Mouse (Mus musculus) erythroblast, embryonic 14.5 days (primary cell): ENCODE data around the gene Prcc. TPM values are rescaled to one million over a fixed set of nuclear protein-coding genes. Genes with fewer than 3 reads are reported as not detected.
A peak's percentile ranks its signal among the peaks of the same experiment; 100 is the strongest.
"Not testable (repeated sequence)": the region's sequence is repeated elsewhere in the genome, so short reads cannot be mapped to it uniquely, and the experiment has no call there.

Experiments
- H3K27me3 ChIP-seq: 2 replicates; pipeline ENCODE4 v1.6.1; 2012; ENCODE audit warnings: inconsistent platforms; ENCODE audit not compliant: control insufficient read depth
- H3K36me3 ChIP-seq: 2 replicates; pipeline ENCODE4 v1.6.1; 2012; ENCODE audit warnings: mild to moderate bottlenecking, inconsistent platforms; ENCODE audit not compliant: control insufficient read depth
- H3K4me1 ChIP-seq: 2 replicates; pipeline ENCODE4 v1.6.1; 2012; ENCODE audit warnings: inconsistent platforms; ENCODE audit not compliant: control insufficient read depth
- H3K4me3 ChIP-seq: replicated peaks from 2 replicates; pipeline ENCODE3; 2012; ENCODE audit warnings: moderate library complexity, mild to moderate bottlenecking, inconsistent platforms
- H3K9me3 ChIP-seq: 2 replicates; pipeline ENCODE4 v1.6.1; 2012; ENCODE audit warnings: low read length, inconsistent platforms, mixed read lengths; ENCODE audit not compliant: control insufficient read depth
- GATA1 ChIP-seq: IDR thresholded peaks from 2 replicates; pipeline ENCODE4 v1.6.1; 2012; ENCODE audit warnings: low read length, inconsistent platforms, mixed read lengths
- TAL1 ChIP-seq: IDR thresholded peaks from 3 replicates; pipeline ENCODE4 v1.6.1; 2012; ENCODE audit warnings: low read length, inconsistent platforms, mixed read lengths
- polyA plus RNA-seq: library from polyadenylated mRNA; stranded (reverse); fragments of >175 nt; gene quantifications from 2 replicates; pipeline ENCODE4 v1.2.3, GENCODE M21; 2012

Prcc gene
- polyA plus RNA-seq, 1 experiment = 11.7 TPM

DNA sequence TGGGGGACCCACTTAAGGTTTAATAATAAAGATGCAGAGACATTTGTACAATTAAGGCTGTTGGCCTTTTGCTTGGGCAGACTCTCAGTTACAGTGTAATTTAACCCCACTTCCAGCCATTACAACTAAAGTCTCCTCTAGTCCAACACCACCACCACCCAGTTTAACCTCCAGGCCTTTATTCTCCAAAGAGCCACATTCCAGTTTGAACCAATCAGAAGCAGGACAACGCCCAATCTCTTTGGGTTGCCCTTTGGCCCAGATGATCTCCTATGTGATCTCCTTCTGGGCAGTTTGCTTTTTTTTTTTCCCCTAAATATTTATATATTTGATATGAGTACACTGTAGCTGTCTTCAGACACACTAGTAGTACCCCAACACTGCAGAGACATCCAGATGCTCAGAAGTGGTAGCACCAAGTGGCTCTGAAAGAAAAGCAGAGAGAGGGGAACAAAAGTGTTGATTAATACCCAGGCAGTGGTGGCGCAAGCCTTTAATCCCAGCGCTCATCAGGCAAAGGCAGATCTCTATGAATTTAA, 8.0 kb upstream of the Prcc start:
- no peak for TF ChIP-seq GATA1
- no peak for TF ChIP-seq TAL1
- Histone ChIP-seq H3K4me1 (peaks cover 20% of the 10 kb centered on the region), H3K4me3 (no peak overlapping the region), H3K27me3 (no peaks in the 10 kb centered on the region), H3K9me3 (peaks cover under 1% of the 10 kb centered on the region; the same call in 1 of the 2 replicates), H3K36me3 (no peaks in the 10 kb centered on the region)

DNA sequence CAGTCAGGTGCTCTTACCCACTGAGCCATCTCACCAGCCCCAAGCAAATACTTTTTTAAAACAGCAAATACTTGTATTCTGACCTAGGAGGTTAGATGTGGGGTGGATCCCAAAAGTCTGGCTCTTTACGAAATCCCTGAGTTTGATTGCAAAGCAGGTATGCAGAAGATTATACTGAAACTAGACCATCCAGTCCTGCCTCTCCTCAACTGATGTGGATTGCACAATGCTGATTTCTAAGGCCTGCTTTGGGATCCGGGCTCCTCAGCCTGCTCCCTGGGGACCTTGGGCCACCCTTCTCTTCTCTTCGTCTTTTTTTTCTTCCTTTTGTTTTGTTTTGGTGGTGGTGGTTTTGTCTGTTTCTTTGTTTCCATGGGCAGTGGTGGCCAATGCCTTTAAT, 6.1 kb upstream of the Prcc start:
- Histone ChIP-seq H3K36me3 (no peaks in the 10 kb centered on the region), H3K4me3 (no peak overlapping the region), H3K4me1 (peaks cover 24% of the 10 kb centered on the region), H3K27me3 (no peaks in the 10 kb centered on the region), H3K9me3 (peaks cover 5% of the 10 kb centered on the region)
- no peak for TF ChIP-seq GATA1
- no peak for TF ChIP-seq TAL1

DNA sequence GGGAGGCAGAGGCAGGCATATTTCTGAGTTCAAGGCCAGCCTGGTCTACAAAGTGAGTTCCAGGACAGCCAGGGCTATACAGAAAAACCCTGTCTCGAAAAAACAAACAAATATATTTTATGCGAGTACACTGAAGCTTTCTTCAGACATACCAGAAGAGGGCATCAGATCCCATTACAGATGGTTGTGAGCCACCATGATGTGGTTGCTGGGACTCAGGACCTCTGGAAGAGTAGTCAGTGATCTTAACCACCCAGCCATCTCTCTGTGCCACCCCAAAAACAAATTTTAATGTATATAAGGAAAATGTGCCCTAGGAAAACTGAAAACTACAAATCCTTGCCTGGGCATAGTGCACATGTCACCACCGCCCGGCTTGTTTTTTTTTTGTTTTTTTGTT, 2.0 kb upstream of the Prcc start:
- H3K9me3 ChIP-seq, H3K4me3 ChIP-seq, H3K27me3 ChIP-seq, H3K36me3 ChIP-seq: not testable (repeated sequence)
- peaks cover 37% of the 10 kb centered on the region for H3K4me1 ChIP-seq

GRCm38 (mm10) chr3:87886416-87886815, 1.0 kb upstream of the Prcc start:
- H3K9me3 ChIP-seq = peaks cover 5% of the 10 kb centered on the region
- H3K4me3 ChIP-seq = peak overlapping the region; percentile 100
- no peaks in the 10 kb centered on the region for H3K27me3 ChIP-seq
- peaks cover 11% of the 10 kb centered on the region for H3K36me3 ChIP-seq
- TF ChIP-seq GATA1 = no peak
- TF ChIP-seq TAL1 = no peak
- H3K4me1 ChIP-seq = peaks cover 37% of the 10 kb centered on the region

GRCm38 (mm10) chr3:87886004-87886365, 577 bp upstream of the Prcc start:
- Histone ChIP-seq H3K36me3 (peaks cover 15% of the 10 kb centered on the region), H3K9me3 (peaks cover 5% of the 10 kb centered on the region), H3K4me1 (peaks cover 37% of the 10 kb centered on the region), H3K27me3 (no peaks in the 10 kb centered on the region), H3K4me3 (peak overlapping the region; percentile 100)
- TF ChIP-seq TAL1 (no peak), GATA1 (no peak)

GRCm38 (mm10) chr3:87884708-87885251, 628 bp downstream of the Prcc start:
- H3K9me3 ChIP-seq = peaks cover 5% of the 10 kb centered on the region
- peaks cover 39% of the 10 kb centered on the region for H3K4me1 ChIP-seq
- TF ChIP-seq GATA1 (no peak), TAL1 (no peak)
- H3K36me3 ChIP-seq = peaks cover 26% of the 10 kb centered on the region
- H3K27me3 ChIP-seq = no peaks in the 10 kb centered on the region
- peak overlapping the region; percentile 100 for H3K4me3 ChIP-seq

DNA sequence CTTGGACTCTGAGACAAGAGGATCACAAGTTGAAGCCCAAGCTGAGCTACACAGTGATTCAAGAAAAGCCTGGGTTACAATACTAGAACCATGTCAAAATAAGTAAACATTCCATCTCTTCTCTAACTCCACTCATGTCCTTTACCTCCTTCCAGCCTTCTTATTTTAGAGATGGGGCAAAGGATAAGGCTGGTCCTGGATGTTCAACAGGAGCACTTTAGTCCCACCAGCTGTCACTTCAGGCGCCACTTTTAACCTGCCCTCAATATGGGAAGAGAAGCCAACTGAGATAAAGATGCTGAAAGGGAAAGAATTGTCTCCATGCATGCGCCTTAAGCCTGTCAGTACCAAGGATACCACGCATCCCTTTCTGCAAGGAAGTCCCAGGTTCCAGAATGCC, 1.1 kb downstream of the Prcc start:
- H3K4me1 ChIP-seq = peaks cover 39% of the 10 kb centered on the region
- peak overlapping the region; percentile 100 for H3K4me3 ChIP-seq
- no peaks in the 10 kb centered on the region for H3K27me3 ChIP-seq
- no peak for TF ChIP-seq TAL1
- TF ChIP-seq GATA1 = peak; percentile 77
- peaks cover 5% of the 10 kb centered on the region for H3K9me3 ChIP-seq
- peaks cover 27% of the 10 kb centered on the region for H3K36me3 ChIP-seq

DNA sequence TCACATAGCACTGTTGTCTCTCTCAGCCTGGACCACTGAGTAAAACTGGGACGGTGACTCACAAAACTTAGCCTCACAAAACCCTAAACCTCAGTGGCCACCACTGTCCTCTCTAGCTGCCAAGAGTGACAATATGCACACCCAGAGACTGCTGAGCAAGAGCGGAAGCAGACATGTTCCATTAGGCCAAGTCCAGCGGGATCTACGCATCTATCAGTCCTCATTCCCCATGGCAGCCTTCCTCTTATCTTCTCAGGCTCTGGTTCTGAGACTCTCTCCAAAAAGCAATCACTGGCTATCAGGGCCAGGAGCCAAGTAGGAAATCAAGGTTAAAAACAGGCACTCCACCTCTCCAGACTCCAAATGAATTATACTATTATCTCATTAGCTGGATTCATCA, 7.7 kb downstream of the Prcc start:
- Histone ChIP-seq H3K27me3 (no peaks in the 10 kb centered on the region), H3K4me3 (no peak overlapping the region), H3K4me1 (peaks cover 9% of the 10 kb centered on the region), H3K9me3 (no peaks in the 10 kb centered on the region), H3K36me3 (peaks cover 75% of the 10 kb centered on the region)
- no peak for TF ChIP-seq GATA1

DNA sequence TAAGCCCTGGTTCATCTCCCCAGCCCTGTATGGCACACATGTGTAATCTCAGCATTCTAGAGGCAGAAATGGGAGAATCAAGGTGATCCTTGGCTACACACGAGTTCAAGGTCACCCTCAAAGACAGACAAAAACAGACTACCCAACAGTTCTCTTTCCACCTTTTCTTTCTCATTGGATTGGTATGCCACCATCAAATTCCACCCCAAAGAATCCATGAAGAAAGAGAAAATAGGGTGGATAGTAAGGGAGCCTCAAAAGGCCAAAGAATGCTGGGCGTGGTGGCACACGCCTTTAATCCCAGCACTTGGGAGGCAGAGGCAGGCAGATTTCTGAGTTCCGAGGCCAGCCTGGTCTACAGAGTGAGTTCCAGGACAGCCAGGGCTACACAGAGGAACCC, 21.3 kb downstream of the Prcc start:
- H3K4me3 ChIP-seq, H3K9me3 ChIP-seq, H3K27me3 ChIP-seq, H3K4me1 ChIP-seq: not testable (repeated sequence)
- H3K36me3 ChIP-seq = peaks cover 94% of the 10 kb centered on the region

- peaks cover 85% of the 10 kb centered on the region for H3K36me3 ChIP-seq
- H3K27me3 ChIP-seq = no peaks in the 10 kb centered on the region
- H3K4me3 ChIP-seq = no peak overlapping the region
- H3K4me1 ChIP-seq = no peaks in the 10 kb centered on the region; the same call in 1 of the 2 replicates
- no peaks in the 10 kb centered on the region for H3K9me3 ChIP-seq
- TF ChIP-seq TAL1 (no peak), GATA1 (no peak)
Measured at GRCm38 (mm10) chr3:87859813-87860212, 25.6 kb downstream of the Prcc start.
